Mouse (Mus musculus) cerebellum, adult 2 months (tissue): ENCODE data around the gene Cmtm2b.
"Not testable (repeated sequence)": the region's sequence is repeated elsewhere in the genome, so short reads cannot be mapped to it uniquely, and the experiment has no call there.

ENCODE experiments used
- CTCF ChIP-seq: fragments of 200-500 bp; IDR thresholded peaks from 2 replicates; pipeline ENCODE4 v1.5.1; 2011; ENCODE audit warnings: low read depth, mild to moderate bottlenecking, control low read depth, low read length, moderate library complexity, borderline replicate concordance; ENCODE audit not compliant: insufficient read depth
- POLR2A ChIP-seq: fragments of 200-500 bp; IDR thresholded peaks from 2 replicates; pipeline ENCODE4 v1.6.1; 2011; ENCODE audit warnings: low read length, control low read depth, borderline replicate concordance; ENCODE audit not compliant: insufficient read depth

- TF ChIP-seq POLR2A, CTCF: not testable (repeated sequence)
Measured at GRCm38 (mm10) chr8:104309441-104310155, 12.4 kb upstream of the Cmtm2b start, which contains the start of the genes Gm45711 and Cmtm1.
